In the genomic region with DNA sequence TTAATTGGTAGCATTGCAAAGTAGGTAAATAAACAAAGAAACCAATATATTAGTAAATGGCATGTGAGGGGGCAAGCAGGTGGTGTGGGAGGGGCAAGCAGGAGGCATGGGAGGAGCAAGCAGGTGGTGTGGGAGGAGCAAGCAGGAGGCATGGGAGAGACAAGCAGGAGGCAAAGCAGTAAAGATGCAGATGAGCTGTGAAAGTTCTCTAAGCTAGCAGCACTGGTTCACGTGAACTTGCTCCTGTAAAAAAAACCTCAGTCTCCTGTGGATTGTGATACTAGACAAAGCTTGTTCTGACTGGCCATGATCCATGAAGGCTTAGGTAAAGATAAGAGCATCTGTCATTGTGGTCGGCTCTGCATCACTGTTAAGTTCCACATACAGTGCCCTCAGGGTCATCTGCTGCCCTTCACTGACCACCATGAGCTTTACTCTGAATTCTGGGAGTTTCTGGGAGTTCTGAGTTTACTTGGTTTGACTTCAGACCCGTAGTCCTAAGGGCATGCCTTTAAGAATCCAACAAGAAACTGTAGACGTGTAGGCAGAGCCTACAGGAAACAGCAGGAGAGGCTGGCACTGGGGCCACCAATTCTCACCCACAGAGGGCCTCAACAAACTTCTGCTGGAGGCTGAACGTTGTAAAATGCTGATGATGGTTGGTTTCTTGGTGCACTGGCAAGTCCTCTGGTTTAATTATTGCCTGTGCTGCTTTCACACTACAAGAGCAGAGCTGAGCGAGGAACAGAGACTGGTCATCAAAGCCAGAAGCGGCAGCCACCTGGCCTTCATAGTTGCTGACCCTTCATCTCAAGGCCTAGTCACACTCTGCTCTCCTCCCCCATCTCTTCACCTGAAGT, we compare ENCODE assay signal across 13 mouse cellular contexts.
DNase-seq lines count a peak whose midpoint lies in the region; ATAC-seq lines count a peak whose summit lies in the region.
"Had no signal": no experiment of that assay in that cellular context is flagged by ENCODE, and none has a peak within 500 bp of the region (broad histone marks: within the 10 kb centered on the region; RNA-seq: fewer than 3 reads in every experiment).

No protein-coding gene starts in this region.

- peak; percentile 24 for DNase-seq in urinary bladder, postnatal 14 days (ENCODE audit: low spot score)
- no peak for DNase-seq in urinary bladder, postnatal 10 days (ENCODE audit: low spot score)
- peak; percentile 32 for DNase-seq in kidney, adult 18-20 months
- peak; percentile 54 to 67 for DNase-seq in kidney, postnatal 36 days
- no peak for DNase-seq in layer of hippocampus, postnatal 25 days (ENCODE audit: extremely low spot score in 1 of 2, low spot score in 1 of 2)
- no peak for DNase-seq in urinary bladder, postnatal 25 days (ENCODE audit: low spot score)
- DNase-seq: adrenal gland, postnatal 10 days; cerebellum, adult 9-10 months; gastrocnemius, postnatal 25 days; left cerebral cortex, postnatal 4 days; lung, postnatal 14 days; right cerebral cortex, postnatal 25 days had no signal

- no peak for ATAC-seq in cerebellum, adult (ENCODE audit: insufficient number of reproducible peaks, low FRiP score, low TSS enrichment)

Comparison
In these comparisons a context has a peak if more than half of its experiments do, and no peak if none do; other contexts are left out.
1. DNase-seq: peak in urinary bladder, postnatal 14 days (single experiment), kidney, adult 18-20 months (single experiment) and kidney, postnatal 36 days (2 of 2); none in urinary bladder, postnatal 10 days (single experiment), layer of hippocampus, postnatal 25 days (0 of 2) and urinary bladder, postnatal 25 days (single experiment).